Mouse (Mus musculus) CH12F3 (cell line): Measurements from ENCODE around the gene Ccdc171.

Experiments used
- in situ Hi-C: fragments of 300-500 bp; cut with MboI; formaldehyde crosslinking; loops from 2 replicates; pipeline ENCODE4 v1.14.3; 2020; ENCODE audit warnings: low sequenced_read_pairs

The Ccdc171 gene

GRCm38 (mm10) chr4:83791811-83792210 lies 266.5 kb downstream of the Ccdc171 start:
- in situ Hi-C loops, result no loop called here

- in situ Hi-C loops, result no loop called here
Observed at GRCm38 (mm10) chr4:83794315-83794922, 269.1 kb downstream of the Ccdc171 start.

GRCm38 (mm10) chr4:83794930-83795459 lies 269.6 kb downstream of the Ccdc171 start:
- in situ Hi-C loops, result no loop called here

- in situ Hi-C loops, result no loop called here
Observed at GRCm38 (mm10) chr4:83797976-83798375, 272.6 kb downstream of the Ccdc171 start.

- in situ Hi-C loops, result no loop called here
Observed at GRCm38 (mm10) chr4:83798674-83799430, 273.5 kb downstream of the Ccdc171 start.

GRCm38 (mm10) chr4:83800402-83800801 lies 275.1 kb downstream of the Ccdc171 start:
- in situ Hi-C loops, result no loop called here

- in situ Hi-C loops, result no loop called here
Observed at GRCm38 (mm10) chr4:83816925-83817324, 291.6 kb downstream of the Ccdc171 start.

- in situ Hi-C loops, result no loop called here
Observed at GRCm38 (mm10) chr4:83829718-83830459, 304.5 kb downstream of the Ccdc171 start.

GRCm38 (mm10) chr4:83830891-83831880 lies 305.8 kb downstream of the Ccdc171 start:
- in situ Hi-C loops, result no loop called here

GRCm38 (mm10) chr4:83839077-83839476 lies 313.7 kb downstream of the Ccdc171 start:
- in situ Hi-C loops, result no loop called here

GRCm38 (mm10) chr4:83846304-83846703 lies 321.0 kb downstream of the Ccdc171 start:
- in situ Hi-C loops, result no loop called here

- in situ Hi-C loops, result no loop called here
Observed at GRCm38 (mm10) chr4:83853885-83854284, 328.5 kb downstream of the Ccdc171 start.

- in situ Hi-C loops, result no loop called here
Observed at GRCm38 (mm10) chr4:83861706-83862105, 336.4 kb downstream of the Ccdc171 start.

GRCm38 (mm10) chr4:83862295-83862694 lies 336.9 kb downstream of the Ccdc171 start:
- in situ Hi-C loops, result no loop called here

GRCm38 (mm10) chr4:83876600-83876999 lies 351.3 kb downstream of the Ccdc171 start:
- in situ Hi-C loops, result no loop called here

- in situ Hi-C loops, result no loop called here
Observed at GRCm38 (mm10) chr4:83878236-83878635, 352.9 kb downstream of the Ccdc171 start.

- in situ Hi-C loops, result no loop called here
Observed at GRCm38 (mm10) chr4:83888459-83889054, 363.2 kb downstream of the Ccdc171 start.

- in situ Hi-C loops, result no loop called here
Observed at GRCm38 (mm10) chr4:83902081-83902645, 376.8 kb downstream of the Ccdc171 start.
